Mouse (Mus musculus) kidney, adult 8-10 months (tissue): Measurements from ENCODE around the gene Ctrc.
"Not testable (repeated sequence)": the region's sequence is repeated elsewhere in the genome, so short reads cannot be mapped to it uniquely, and the experiment has no call there.

Source experiments
- DNase-seq, 2 experiments: peaks; one replicate each; pipeline ENCODE4 v3.0.0; 2022

Gene Ctrc

GRCm38 (mm10) chr4:141781201-141781985, 64.8 kb downstream of the Ctrc start:
- no peak for DNase-seq

DNA sequence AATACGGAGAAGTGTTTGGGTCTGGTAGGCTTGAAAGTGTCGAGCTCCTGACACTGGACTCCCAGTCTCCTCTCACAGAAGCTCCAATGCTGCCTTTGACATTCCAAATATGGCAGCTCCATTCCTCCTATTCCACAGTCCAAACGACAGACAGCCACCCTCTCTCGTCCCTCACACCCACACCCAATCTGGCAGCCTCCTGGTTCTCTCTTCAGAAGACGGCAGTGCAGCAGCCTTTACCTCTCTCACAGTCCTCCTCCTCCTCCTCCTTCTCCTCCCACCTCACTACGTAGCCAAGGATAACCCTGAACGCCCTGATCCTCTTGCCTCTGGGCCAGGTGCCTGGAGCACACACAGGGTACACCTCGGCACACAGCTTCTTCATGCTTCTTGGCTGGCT, 66.3 kb downstream of the Ctrc start:
- no peak for DNase-seq

DNA sequence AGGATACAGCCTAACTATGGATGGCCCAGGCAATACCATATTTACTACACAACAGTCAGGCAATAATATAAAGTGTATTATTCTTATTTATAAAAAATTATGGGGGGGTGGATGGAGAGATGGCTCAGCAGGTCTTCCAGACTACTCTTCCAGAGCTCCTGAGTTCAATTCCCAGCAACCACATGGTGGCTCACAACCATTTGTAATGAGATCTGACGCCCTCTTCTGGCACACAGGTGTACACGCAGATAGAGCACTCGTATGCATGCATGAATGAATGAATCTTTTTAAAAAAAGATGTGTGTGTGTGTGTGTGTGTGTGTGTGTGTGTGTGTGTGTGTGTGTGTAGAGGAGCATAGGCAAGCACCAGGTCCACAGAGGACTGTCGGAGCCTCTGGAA, 73.1 kb downstream of the Ctrc start:
- DNase-seq = not testable (repeated sequence)

DNA sequence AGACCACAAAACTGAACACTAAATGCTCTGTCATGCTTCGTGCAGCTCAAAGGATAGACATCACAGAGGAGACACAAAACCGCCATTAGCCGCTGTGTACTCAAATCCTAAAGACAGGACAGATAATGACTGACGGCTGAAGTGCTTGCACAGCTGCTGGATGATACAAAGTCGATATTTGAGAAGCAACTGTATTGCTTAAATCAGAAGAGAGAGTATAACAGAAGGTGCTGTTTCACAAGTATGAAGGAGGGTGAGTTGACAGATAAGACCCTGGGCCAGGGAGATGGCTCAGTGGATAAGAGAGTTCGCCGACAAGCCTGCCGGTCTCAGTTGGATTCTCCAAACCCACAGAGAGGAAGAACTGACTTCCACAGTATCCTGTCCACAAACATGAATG, 74.3 kb downstream of the Ctrc start:
- no peak for DNase-seq

DNA sequence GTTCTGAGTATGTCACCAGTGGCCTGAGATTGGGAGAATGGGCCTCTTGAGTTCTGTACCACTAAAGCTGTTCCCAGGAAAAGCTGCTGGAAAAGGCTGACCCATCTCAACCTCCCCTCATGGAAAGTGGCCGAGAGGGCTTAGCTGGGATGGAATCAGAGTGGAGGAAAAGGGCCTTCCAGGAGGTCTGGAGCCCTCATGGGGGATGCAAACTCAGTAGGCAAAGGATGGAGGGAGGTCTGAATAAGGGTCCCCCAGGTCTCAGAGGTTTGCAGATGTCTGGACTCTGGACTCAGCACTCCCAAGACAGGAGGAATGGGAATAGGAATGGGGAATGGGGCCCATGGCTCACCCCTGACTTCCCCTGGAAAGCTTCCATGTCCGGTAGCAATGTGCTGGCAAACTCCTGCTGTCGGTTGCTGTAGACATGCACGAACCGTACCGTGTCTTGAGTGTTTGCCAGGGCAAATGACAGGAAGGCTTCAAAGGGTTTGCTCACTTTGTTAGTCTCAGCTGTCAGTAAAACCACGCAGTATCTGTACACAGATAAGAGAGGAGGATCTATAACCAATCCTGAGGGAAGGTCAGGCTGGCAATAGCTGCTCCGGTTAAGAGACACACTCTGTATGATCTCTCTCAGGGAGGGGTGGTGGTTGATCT, 76.5 kb downstream of the Ctrc start:
- no peak for DNase-seq

DNA sequence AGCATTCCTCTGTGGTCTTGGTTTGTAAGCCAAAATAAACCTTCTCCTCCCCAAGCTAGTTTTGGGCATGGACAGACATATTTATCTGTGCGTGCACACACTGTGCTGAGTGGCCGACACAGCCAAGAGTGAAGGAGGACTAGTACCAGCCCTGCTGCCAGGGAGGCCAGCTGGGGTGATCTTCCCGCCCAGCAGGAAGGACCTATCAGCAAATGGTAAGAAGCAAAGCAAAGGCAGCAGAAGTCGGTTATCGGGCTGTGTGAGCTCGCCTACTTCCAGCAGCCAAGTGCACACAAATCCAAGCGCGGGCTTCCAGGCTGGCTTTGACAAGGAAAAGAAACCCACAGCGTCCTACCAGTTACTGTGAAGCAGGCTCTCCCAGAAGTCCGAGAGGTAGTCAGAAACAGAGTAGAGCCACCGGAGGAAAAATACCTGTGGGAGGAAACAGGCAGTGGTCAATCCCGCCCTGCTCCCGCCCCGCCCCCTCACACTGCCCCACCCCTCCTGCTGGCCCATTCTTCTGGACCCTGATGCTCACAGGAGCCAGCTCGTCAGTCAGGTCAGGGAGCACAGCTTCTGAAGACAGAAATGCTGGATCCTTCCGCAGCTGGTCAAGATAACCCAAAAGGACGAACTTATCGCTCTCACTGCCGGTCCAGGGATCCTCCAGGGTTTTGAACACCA, 78.7 kb downstream of the Ctrc start:
- no peak for DNase-seq

DNA sequence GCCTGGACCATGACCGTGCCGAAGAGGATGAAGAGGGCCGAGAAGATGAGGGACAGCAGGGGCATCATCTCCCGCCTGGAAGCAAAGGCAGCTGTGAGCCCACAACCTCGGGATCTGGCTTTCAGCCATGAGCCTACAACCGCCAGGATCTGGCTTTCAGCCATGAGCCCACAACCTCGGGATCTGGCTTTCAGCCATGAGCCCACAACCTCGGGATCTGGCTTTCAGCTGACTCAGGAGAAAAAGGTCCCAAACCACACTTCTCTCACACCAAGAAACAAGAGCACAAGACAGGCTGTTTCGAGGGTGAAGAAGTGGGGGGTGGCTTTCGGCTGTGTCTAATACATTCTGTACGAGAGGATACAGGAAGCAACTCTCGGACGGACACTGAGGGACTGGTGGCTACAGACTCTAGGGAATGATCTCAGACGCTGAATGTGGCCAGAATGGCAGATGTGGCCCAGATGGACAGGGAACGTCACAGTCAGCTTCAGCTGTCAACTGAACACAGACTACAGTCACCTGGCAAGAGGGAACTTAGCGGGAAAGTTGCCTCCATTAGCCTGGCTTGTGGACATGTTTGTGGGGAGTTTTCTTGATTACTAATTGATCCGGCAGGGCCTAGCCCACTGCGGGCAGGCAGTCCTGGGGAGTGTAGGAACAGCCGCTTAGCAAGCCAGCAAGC, 79.3 kb downstream of the Ctrc start:
- DNase-seq = peak in 1 of 2 experiments; percentile 33

GRCm38 (mm10) chr4:141766316-141766667, 79.9 kb downstream of the Ctrc start:
- DNase-seq = no peak

DNA sequence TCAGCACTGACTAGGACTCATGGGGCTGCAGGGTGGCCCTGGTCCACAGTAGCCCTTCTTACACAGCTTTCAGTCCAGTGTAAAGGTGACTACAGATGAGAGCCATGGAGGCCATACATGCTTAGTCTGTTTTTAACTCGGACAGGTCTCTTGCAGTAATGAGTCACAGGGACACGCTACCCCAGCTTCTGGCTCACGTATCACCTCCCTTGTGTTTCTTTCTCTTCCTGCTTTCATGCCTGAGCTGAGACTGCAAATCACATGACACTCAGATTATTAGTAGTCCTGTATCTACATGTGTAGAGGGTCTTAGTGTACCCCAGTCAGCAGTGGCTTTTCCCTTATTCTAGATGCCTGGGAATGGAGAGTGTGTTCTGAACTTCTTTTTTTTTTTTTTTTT, 81.2 kb downstream of the Ctrc start:
- DNase-seq = no peak
